Mouse (Mus musculus): ENCODE measurements at regions not wholly inside any gene's neighbourhood (a gene's known extent, or its start where the extent isn't known, plus 50 kb on each side); places are given as distances from the start of the nearest gene placed in this dataset.
A peak's percentile ranks its signal among the peaks of the same experiment; 100 is the strongest.
"Not testable (repeated sequence)": the region's sequence is repeated elsewhere in the genome, so short reads cannot be mapped to it uniquely, and the experiment has no call there.

DNA sequence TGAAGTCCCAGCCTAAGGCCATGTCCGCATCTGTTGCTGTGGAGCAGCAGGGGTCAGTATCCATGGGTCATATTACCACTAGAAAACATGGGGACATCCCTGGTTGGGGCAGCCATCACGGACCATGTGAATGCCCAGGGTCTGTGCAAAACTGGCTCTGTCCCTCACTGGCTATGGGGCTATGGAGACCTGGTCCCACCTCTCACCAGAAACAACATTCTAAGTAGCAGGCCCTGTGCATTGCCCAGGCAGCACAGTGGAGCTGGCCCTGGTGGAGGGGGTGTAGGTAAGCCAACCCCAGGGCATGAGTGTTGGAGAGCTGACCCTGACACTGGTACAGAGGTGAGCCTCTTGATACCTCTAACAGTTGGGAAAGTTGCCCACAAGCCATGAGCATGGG, 213.7 kb downstream of the Macc1 start:
- no peak for DNase-seq

DNA sequence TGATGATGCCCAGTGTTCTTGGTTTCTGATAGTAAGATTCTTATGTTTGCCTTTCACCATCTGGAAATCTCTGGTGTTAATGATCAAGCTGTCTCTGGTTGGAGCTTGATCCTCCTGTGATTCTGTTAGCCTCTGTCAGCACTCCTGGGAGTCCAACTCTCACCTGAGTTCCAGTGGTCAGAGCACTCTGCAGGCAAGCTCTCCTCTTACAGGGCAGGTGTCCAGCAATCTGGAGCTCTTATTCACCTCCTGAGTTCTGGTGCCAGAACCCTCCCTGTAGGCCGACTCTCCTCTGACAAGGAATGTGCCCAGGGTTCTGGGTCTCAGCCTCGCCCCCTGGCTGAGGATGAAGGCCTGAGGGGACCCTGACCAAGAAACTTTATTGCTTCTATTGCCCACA, 234.3 kb downstream of the Macc1 start:
- not testable (repeated sequence) for DNase-seq

DNA sequence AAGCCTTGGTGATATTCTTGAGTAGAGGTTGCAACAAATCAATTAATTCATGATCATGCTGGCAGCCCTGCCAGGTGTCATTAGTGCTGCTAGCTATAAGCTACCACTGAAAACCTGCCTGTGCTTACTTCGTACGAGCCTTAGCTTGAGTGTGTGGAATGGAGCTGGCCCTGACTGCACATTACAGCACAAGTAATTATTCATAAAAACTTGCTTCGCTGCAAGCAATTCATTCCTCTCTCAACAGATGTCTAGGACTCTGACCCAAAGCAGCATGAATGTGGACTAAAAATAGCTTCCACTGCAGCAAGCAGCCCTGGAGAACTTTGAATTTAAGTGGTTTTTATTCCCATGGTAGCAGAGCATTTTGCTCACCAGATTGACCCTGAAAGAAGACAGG, 262.6 kb downstream of the Macc1 start:
- DNase-seq = peak in 1 of 2 experiments; percentile 1

DNA sequence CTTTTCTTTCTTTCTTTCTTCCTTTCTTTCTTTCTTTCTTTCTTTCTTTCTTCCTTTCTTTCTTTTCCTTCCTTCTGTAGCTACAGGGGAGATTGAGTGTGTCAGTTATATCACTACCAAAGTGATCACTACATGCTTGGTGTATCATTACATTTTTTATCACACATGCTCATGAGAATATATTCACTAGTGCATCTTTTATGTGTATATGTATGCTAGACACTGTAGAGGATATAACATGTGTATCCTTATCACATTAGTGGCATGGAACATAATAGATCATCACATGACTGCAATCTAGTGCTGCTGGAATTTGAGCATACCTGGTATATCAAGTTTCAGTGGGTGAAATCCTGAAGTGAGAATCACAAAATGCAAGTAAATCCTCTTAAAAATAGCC, 263.2 kb downstream of the Macc1 start:
- DNase-seq = no peak

DNA sequence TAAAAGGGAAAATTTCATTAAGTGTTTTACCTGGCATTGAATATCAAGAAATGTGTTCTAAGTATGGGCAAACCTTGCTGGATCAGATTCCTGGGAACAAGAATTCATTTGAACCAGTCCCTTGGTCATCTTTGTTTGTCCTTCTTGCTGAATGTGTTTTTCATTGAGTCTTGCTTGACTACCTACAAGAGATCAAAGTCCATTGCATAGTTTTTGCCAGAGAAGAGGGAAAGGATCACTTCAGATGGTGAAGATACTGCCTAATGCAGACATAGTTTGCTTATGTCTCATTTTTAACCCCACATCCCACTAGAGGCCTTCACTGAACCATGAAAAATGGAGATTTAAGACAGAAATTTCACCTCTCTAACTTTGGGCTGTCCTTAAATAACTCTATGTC, 287.3 kb downstream of the Macc1 start:
- no peak for DNase-seq

DNA sequence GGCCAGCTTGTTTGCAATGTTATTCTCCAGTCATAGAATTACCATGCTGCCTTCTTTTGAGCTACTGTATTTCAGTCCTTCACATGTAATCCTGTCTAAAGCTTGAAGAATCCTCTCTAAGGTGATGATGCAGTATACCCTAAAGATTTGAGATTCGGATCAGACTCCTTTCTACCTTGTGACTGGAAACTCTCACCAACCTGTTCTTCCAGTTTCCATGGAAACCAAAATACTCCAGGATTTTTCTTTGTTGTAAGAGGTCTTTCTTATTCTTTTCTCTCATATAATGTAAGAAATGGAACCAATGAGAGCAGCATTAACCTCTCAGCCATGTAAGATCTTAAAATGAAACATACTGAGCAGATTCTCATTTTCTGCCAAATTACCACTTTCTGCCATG, 310.2 kb downstream of the Macc1 start:
- DNase-seq = no peak

DNA sequence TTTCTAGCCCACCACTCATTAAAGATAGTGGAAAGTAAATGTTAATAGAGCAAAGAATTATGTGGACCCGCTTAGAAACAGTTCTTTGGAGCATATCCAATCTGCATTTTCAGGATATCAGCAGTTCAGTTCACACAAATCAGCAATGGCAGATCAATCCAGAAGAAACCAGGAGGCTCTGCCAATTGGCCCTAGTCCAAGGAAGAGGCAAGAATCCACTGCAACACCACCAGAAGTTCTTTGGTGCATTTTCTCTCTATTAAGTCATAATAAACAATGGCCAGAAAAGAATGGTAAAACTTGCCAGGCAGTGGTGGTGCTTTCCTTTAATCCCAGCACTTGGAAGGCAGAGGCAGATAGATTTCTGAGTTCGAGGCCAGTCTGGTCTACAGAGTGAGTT, 290.3 kb upstream of the Tmem196 start:
- DNase-seq = peak; percentile 8 to 20
